Mouse (Mus musculus) layer of hippocampus, adult 8-10 months (tissue): ENCODE data around the gene Nceh1. TPM values are rescaled to one million over a fixed set of nuclear protein-coding genes. Genes with fewer than 3 reads are reported as not detected.

Source experiments
- DNase-seq, 2 experiments: peaks; one replicate each; pipeline ENCODE4 v3.0.0; 2022; ENCODE audit warnings: low spot score in 2 of 2
- total RNA-seq, 4 experiments: library from RNA; stranded (reverse); gene quantifications; 2 replicates each; pipeline ENCODE4 v1.2.4; 2022

The Nceh1 gene
- total RNA-seq, 4 experiments from 2014 or later: 106 to 125 (median 109) TPM

- no peak for DNase-seq
Observed at GRCm38 (mm10) chr3:27190865-27191264, 8.1 kb downstream of the Nceh1 start.

- DNase-seq: no peak
Observed at GRCm38 (mm10) chr3:27191856-27192255, 9.1 kb downstream of the Nceh1 start.

GRCm38 (mm10) chr3:27193844-27194317 lies 11.1 kb downstream of the Nceh1 start:
- DNase-seq: no peak

GRCm38 (mm10) chr3:27195153-27195552 lies 12.4 kb downstream of the Nceh1 start:
- no peak for DNase-seq

- no peak for DNase-seq
Observed at GRCm38 (mm10) chr3:27195573-27196227, 12.9 kb downstream of the Nceh1 start.

GRCm38 (mm10) chr3:27196529-27196928 lies 13.8 kb downstream of the Nceh1 start:
- no peak for DNase-seq

- DNase-seq: no peak
Observed at GRCm38 (mm10) chr3:27197816-27198215, 15.1 kb downstream of the Nceh1 start.

- DNase-seq: no peak
Observed at GRCm38 (mm10) chr3:27199120-27199519, 16.4 kb downstream of the Nceh1 start.

GRCm38 (mm10) chr3:27201728-27202411 lies 19.1 kb downstream of the Nceh1 start:
- no peak for DNase-seq

- DNase-seq: no peak
Observed at GRCm38 (mm10) chr3:27205068-27205467, 22.3 kb downstream of the Nceh1 start.

- no peak for DNase-seq
Observed at GRCm38 (mm10) chr3:27205514-27206220, 22.9 kb downstream of the Nceh1 start.

- no peak for DNase-seq
Observed at GRCm38 (mm10) chr3:27206221-27206560, 23.4 kb downstream of the Nceh1 start.

- no peak for DNase-seq
Observed at GRCm38 (mm10) chr3:27206577-27206976, 23.8 kb downstream of the Nceh1 start.

- DNase-seq: peak; percentile 46 to 60
Observed at GRCm38 (mm10) chr3:27209707-27210106, 26.9 kb downstream of the Nceh1 start.

- no peak for DNase-seq
Observed at GRCm38 (mm10) chr3:27210271-27210670, 27.5 kb downstream of the Nceh1 start.

GRCm38 (mm10) chr3:27214016-27214816 lies 31.5 kb downstream of the Nceh1 start:
- DNase-seq: no peak

GRCm38 (mm10) chr3:27217331-27217730 lies 34.6 kb downstream of the Nceh1 start:
- no peak for DNase-seq

GRCm38 (mm10) chr3:27218604-27219003 lies 35.8 kb downstream of the Nceh1 start:
- DNase-seq: no peak

- DNase-seq: no peak
Observed at GRCm38 (mm10) chr3:27222052-27222451, 39.3 kb downstream of the Nceh1 start.

GRCm38 (mm10) chr3:27222488-27222887 lies 39.7 kb downstream of the Nceh1 start:
- DNase-seq: no peak

GRCm38 (mm10) chr3:27227629-27228453 lies 45.1 kb downstream of the Nceh1 start:
- DNase-seq: no peak
